Mouse (Mus musculus): ENCODE measurements around the gene Golm1.

GRCm38 (mm10) chr13:59682629-59683028, 7.0 kb upstream of the Golm1 start:
- TF ChIP-seq CTCF (IDR thresholded peaks at IDR 0.05; ENCODE audit: insufficient read depth, low read depth, low read length) (no peak), POLR2A (IDR thresholded peaks at IDR 0.05; ENCODE audit: insufficient read depth, low read depth, low read length) (no peak)

All from olfactory bulb, adult 2 months (tissue).